Mouse (Mus musculus) neural tube, embryonic 14.5 days (tissue): ENCODE data around the gene Rnf123. TPM values are rescaled to one million over a fixed set of nuclear protein-coding genes. Genes with fewer than 3 reads are reported as not detected.
A peak's percentile ranks its signal among the peaks of the same experiment; 100 is the strongest.

Experiments used
- ATAC-seq: fragments of 200-750 bp; cut with Nextera tagmentation; 2 replicates; pipeline ENCODE4 v1.8.0; 2017; ENCODE audit warnings: low read depth, mild to moderate bottlenecking, moderate TSS enrichment, moderate library complexity
- H3K27ac ChIP-seq: fragments of 300-500 bp; sonication (generic); 2 replicates; pipeline ENCODE4 v1.5.1; 2014; ENCODE audit warnings: low read depth, mild to moderate bottlenecking, control low read depth, low read length, moderate library complexity, mixed read lengths
- H3K27me3 ChIP-seq: fragments of 300-500 bp; sonication (generic); 2 replicates; pipeline ENCODE4 v1.6.1; 2014; ENCODE audit warnings: low read length; ENCODE audit not compliant: control insufficient read depth, insufficient read depth
- H3K36me3 ChIP-seq: fragments of 300-500 bp; sonication (generic); 2 replicates; pipeline ENCODE4 v1.6.1; 2014; ENCODE audit warnings: low read length, mixed read lengths; ENCODE audit not compliant: control insufficient read depth, insufficient read depth
- H3K4me1 ChIP-seq: fragments of 300-500 bp; sonication (generic); 2 replicates; pipeline ENCODE4 v1.6.1; 2014; ENCODE audit warnings: low read length; ENCODE audit not compliant: control insufficient read depth, insufficient read depth
- H3K4me2 ChIP-seq: fragments of 300-500 bp; sonication (generic); 2 replicates; pipeline ENCODE4 v1.6.1; 2014; ENCODE audit warnings: mild to moderate bottlenecking, low read depth, low read length, control low read depth
- H3K4me3 ChIP-seq: fragments of 300-500 bp; sonication (generic); 2 replicates; pipeline ENCODE4 v1.5.1; 2014; ENCODE audit warnings: low read depth, low read length, control low read depth, mixed read lengths
- H3K9ac ChIP-seq: fragments of 300-500 bp; sonication (generic); replicated peaks from 2 replicates; pipeline ENCODE4 v1.6.1; 2014; ENCODE audit warnings: low read depth, mild to moderate bottlenecking, control low read depth, low read length, mixed read lengths
- H3K9me3 ChIP-seq: fragments of 300-500 bp; sonication (generic); 2 replicates; pipeline ENCODE4 v1.6.1; 2016; ENCODE audit warnings: low read length; ENCODE audit not compliant: control insufficient read depth
- WGBS: fragments of 180-500 bp; shearing (Covaris S2); extraction: QIAGEN DNeasy Blood & Tissue Kit; methylation state at CpG from one replicate; pipeline ENCODE4 v1.1.7; 2014; 5-methylcytosine and 5-hydroxymethylcytosine counted together
- polyA plus RNA-seq: library from polyadenylated mRNA; unstranded; fragments of >200 nt; fragmentation: Nextera tagmentation; extraction: Ambion mirVana; gene quantifications from 2 replicates; pipeline ENCODE4 v1.2.1, GENCODE M21; 2014

Gene Rnf123
- polyA plus RNA-seq, 1 experiment from 2014 or later = 47.7 TPM

DNA sequence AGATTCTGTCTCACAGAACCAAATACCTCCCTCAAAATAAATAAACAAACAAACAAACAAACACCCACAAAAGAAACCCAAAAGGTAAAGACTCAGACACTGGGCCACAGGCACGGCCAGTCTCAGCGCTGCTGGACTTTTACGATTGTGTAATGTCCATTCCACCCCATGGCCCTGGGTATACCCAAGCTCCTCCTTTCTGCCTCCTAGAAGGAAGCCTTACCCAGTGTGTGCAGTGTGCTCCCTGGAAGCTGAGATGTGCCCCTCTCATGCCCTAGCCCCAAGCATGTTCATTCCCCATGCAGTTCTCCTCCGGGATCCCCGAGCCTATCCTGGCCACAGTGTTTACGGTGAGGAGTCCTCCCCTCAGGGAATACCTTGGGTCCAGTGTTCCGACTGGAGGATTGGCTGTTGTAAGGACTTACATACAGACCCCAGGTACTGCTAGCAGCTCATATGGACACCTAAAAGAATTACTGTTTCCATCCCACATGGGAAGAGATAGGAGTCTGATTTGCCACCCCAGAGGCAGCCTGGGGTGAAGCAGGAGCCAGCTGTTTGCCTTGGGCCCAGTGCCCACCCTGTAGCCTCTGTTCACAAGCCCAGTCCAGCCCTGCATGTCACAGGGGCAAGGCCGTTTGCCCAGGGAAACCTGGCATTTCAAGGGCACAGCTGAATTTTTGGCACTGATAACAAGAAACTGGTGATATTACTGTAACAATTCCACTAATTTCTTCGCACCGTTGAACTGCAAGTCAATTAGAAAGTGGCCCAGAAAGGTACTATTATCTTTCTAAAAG, 38.2 kb upstream of the Rnf123 start:
- H3K9ac ChIP-seq = no peak overlapping the region
- H3K36me3 ChIP-seq = peaks cover 14% of the 10 kb centered on the region
- no peak overlapping the region for H3K4me3 ChIP-seq
- H3K4me2 ChIP-seq = no peak overlapping the region
- no peak for ATAC-seq
- H3K27me3 ChIP-seq = no peaks in the 10 kb centered on the region
- H3K4me1 ChIP-seq = no peaks in the 10 kb centered on the region
- no peaks in the 10 kb centered on the region for H3K9me3 ChIP-seq
- H3K27ac ChIP-seq = no peak overlapping the region
- WGBS = 85% methylated on average over 10 of the region's 10 CpGs

DNA sequence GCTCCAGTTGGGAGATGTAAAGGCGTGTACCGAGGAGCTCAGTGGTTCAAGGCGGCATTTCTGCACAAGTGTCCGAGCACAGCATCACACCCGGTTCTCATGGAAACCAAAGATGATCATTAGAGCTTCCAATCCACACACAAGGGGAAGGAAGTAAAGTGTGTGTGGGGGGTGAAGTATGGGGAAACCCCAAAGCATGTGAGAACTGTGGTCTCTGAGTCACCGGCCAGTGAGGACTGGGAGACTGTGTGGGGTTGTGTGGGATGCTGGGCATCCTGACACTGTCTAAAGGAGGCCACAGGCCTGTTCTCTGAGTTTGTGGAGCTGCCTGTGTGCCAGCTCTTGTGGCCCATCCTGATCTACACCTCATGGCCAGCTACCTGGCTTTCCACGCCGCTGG, 37.5 kb upstream of the Rnf123 start:
- ATAC-seq = no peak
- peaks cover 15% of the 10 kb centered on the region for H3K36me3 ChIP-seq
- no peak overlapping the region for H3K4me2 ChIP-seq
- H3K4me1 ChIP-seq = no peaks in the 10 kb centered on the region
- H3K9me3 ChIP-seq = no peaks in the 10 kb centered on the region
- WGBS = 91% methylated on average over 8 of the region's 8 CpGs
- H3K9ac ChIP-seq = no peak overlapping the region
- H3K27me3 ChIP-seq = no peaks in the 10 kb centered on the region
- H3K27ac ChIP-seq = no peak overlapping the region
- H3K4me3 ChIP-seq = no peak overlapping the region

DNA sequence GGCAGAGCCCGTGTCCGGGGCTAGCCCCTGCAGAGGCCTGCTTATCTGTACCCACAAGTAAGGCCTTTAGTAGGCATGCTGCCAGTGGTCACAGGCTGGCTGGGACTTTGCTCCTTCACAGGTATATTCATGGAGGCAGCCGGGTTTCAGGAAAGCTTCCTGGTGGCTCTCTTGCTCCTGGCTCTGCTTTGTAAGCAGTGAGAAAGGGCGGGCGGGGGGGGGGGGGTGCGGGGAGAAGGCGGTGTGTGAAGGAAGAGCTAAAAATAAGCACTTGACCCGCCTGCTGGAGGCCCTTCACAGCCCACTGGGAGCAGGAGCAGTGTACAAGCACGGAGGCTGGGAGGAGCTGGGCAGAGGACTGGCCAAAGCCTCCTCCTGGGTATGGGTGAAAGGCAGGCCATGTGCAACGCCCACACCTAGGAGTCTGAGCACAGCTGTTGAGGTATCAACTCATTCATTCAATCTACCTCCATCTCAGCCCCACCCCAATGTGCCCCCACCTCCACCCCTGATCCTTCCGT, 36.8 kb upstream of the Rnf123 start:
- Histone ChIP-seq H3K4me2 (no peak overlapping the region), H3K27me3 (no peaks in the 10 kb centered on the region), H3K4me3 (no peak overlapping the region), H3K9me3 (no peaks in the 10 kb centered on the region), H3K4me1 (no peaks in the 10 kb centered on the region), H3K36me3 (peaks cover 21% of the 10 kb centered on the region), H3K9ac (no peak overlapping the region), H3K27ac (no peak overlapping the region)
- WGBS = 61% methylated on average over 11 of the region's 11 CpGs
- no peak for ATAC-seq

DNA sequence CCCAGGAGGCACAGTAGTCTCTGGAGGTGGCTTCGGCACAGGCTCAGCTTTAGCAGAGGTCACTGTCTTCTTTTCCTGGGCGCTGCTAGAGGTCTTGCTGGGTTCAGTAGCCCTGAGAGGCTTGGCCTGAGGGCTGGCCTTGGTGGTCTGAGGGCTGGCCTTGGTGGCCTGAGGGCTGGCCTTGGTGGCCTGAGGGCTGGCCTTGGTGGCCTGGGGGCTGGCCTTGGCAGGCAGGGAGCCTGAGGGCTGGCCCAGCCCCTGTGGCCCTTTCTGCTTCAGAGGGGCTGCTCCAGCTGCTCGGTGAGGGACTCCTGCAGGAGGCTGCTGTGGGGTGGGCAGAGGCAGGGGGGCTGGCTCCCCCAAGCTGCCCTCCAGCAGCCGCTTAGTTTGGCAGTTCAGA, 34.0 kb upstream of the Rnf123 start:
- WGBS = 71% methylated on average over 4 of the region's 4 CpGs
- Histone ChIP-seq H3K27ac (no peak overlapping the region), H3K9me3 (no peaks in the 10 kb centered on the region), H3K9ac (no peak overlapping the region), H3K4me2 (no peak overlapping the region), H3K4me3 (no peak overlapping the region), H3K4me1 (no peaks in the 10 kb centered on the region), H3K27me3 (no peaks in the 10 kb centered on the region), H3K36me3 (peaks cover 21% of the 10 kb centered on the region)
- ATAC-seq = no peak

DNA sequence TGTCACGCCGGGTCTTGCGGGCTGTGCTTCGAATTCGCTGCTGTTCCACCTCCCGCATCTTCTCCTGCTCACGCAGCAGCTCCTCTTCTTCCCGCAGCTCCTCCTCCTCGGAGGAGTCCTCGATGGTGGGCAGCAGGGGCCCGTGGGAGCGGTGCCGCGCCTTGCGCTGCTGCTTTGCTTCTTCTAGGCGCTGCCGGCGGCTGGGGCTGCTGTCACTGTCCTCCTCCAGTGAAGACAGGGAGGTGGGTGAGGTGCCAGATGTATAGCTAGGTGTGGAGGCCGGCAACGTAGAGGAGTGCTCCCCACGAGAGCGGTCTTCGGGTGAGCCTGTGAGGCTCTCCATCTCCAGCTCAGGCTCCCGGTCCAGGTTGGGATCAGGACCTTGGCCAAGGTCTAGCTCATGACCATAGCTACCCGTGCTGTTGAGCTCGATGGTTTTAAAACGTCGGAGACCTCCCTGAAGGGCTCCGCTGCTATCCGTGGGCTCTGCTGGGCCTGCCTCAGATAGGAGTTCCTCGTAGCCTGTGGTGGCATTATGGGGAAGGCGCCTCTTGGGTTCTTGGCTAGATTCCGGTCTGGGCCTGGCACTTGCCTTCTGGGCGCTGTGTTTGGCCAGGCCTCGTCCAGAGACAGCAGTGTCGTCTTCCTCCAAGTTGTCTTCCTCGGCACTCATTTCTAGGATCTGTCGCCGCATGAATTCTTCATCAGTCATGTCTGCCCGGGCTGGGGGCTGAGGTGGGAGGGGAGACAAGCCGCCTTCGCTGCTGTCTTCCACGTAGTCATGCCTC, 32.3 kb upstream of the Rnf123 start:
- peaks cover 31% of the 10 kb centered on the region for H3K36me3 ChIP-seq
- 72% methylated on average over 43 of the region's 43 CpGs for WGBS
- no peak for ATAC-seq

DNA sequence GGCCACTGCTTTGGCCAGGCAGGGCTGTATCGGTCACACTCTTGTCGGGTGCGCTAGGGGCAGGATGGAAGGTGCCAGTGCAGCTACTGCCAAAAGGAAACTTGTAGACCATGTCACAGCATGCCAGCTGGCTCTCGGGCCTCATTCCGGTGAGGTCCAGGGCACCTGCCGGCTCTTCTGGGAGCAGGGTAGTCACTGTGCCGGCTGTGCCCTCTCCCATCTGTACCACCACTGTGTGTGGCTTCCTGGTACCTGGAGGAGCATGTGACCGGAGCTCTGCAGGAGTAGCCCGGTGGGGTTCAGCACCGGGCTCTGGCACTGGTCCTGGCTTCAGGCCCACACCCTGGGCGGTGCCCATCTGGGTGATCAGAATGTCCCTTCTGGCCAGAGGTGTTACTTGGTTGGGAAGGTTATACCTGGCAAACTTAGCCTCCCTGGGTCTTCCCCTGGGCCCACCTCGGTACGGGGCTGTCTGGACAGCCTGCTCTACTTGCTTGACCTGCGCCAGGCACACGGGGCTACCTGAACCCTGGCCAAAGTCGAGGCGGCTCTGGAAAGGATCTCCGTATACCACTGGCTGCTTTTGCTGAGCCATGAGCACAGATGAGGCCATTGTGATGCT, 29.7 kb upstream of the Rnf123 start:
- Histone ChIP-seq H3K4me3 (no peak overlapping the region), H3K4me1 (no peaks in the 10 kb centered on the region), H3K27ac (no peak overlapping the region), H3K4me2 (no peak overlapping the region), H3K36me3 (peaks cover 39% of the 10 kb centered on the region), H3K9ac (no peak overlapping the region), H3K9me3 (no peaks in the 10 kb centered on the region), H3K27me3 (no peaks in the 10 kb centered on the region)
- ATAC-seq = no peak
- WGBS = 94% methylated on average over 18 of the region's 18 CpGs

More for the DNA sequence above, 32.3 kb upstream of the Rnf123 start:
- Histone ChIP-seq H3K4me1 (no peaks in the 10 kb centered on the region), H3K9ac (no peak overlapping the region), H3K27me3 (no peaks in the 10 kb centered on the region), H3K4me2 (no peak overlapping the region), H3K27ac (no peak overlapping the region), H3K4me3 (no peak overlapping the region), H3K9me3 (no peaks in the 10 kb centered on the region)

DNA sequence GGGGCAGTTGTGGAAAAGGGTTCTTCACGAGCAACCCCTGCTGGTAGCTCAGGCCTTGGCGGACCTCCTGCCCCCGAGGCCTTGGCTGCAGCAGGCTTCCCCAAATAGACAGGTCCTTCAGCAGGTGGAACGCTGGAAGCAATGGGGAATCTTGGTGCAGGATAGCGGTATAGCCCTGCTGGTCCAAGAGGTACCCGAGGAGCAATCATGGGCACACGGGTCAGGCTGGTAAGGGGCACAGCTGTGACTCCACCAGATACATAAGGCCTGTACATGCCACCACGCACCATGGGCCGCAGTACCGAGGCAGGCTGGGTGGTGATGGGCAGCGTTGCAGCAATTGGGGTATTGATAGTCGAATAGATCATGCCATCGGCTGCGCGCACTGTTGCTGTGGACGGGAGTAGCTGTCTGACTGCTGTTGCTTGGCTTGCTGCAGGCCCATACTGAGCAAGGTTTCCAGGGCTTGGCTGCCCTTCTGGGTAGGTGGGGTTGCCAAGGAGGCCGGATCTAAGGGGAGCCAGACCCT, 28.5 kb upstream of the Rnf123 start:
- Histone ChIP-seq H3K36me3 (peaks cover 39% of the 10 kb centered on the region), H3K4me3 (no peak overlapping the region), H3K9ac (peak overlapping the region; percentile 25; the same call in 1 of the 2 replicates), H3K4me1 (no peaks in the 10 kb centered on the region), H3K4me2 (peak overlapping the region; percentile 34; the same call in 1 of the 2 replicates), H3K27ac (no peak overlapping the region), H3K9me3 (no peaks in the 10 kb centered on the region), H3K27me3 (no peaks in the 10 kb centered on the region)
- WGBS = 74% methylated on average over 17 of the region's 17 CpGs
- no peak for ATAC-seq

DNA sequence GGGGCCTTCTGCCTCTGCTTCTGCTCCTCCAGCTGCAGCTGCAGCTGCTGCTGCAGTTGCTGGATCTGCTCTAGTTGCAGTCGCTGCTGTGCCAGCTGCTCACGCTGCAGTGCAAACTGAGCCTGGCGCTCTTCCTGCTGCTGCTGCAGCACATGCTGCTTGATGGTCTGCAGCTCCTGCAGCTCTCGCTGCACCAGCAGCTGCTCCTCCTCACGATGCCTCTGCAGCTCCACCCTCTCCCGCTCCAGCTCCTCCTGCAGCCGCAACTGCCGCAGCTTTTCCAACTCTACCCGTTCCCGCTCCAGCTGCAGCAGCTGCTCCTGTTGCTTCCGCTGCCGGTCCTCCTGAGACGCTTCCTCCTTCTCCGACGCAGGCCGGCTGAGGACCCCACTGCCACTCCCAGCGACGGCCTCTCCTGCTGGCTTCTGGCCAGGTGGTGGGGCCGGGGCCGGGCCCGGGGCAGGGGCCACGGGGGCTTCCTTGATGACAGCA, 28.0 kb upstream of the Rnf123 start:
- 8% methylated on average over 18 of the region's 22 CpGs for WGBS
- Histone ChIP-seq H3K36me3 (peaks cover 34% of the 10 kb centered on the region), H3K4me1 (no peaks in the 10 kb centered on the region), H3K27me3 (no peaks in the 10 kb centered on the region), H3K4me3 (no peak overlapping the region), H3K27ac (no peak overlapping the region), H3K4me2 (peak overlapping the region; percentile 34; the same call in 1 of the 2 replicates), H3K9ac (peak overlapping the region; percentile 25; the same call in 1 of the 2 replicates), H3K9me3 (no peaks in the 10 kb centered on the region)
- ATAC-seq = no peak
